24 mouse cellular contexts compared by ENCODE assay signal in genomic region chr1:178342612-178343011, GRCm38 (mm10). TPM values are rescaled to one million over a fixed set of nuclear protein-coding genes. Genes with fewer than 3 reads are reported as not detected.
A peak's percentile ranks its signal among the peaks of the same experiment; 100 is the strongest.
DNase-seq lines count a peak whose midpoint lies in the region; ATAC-seq and TF ChIP-seq lines count a peak whose summit lies in the region.
"Had no signal": no experiment of that assay in that cellular context is flagged by ENCODE, and none has a peak within 500 bp of the region (broad histone marks: within the 10 kb centered on the region; RNA-seq: fewer than 3 reads in every experiment).

No protein-coding gene starts in this region.

- no peak for TF ChIP-seq POLR2A in MEL (IDR thresholded peaks at IDR 0.05; ENCODE audit: control insufficient read depth in 1 of 2, insufficient read depth in 1 of 2, low read depth in 1 of 2, low read length in 2 of 2, poor library complexity in 1 of 2)

- H3K27me3 ChIP-seq in MEL (ENCODE audit: control insufficient read depth in 1 of 2, insufficient read depth in 2 of 2, low read length in 2 of 2): no peaks in the 10 kb centered on the region
- no peaks in the 10 kb centered on the region for H3K27me3 ChIP-seq in liver, postnatal 0 days (ENCODE audit: insufficient read depth, low read length)
- H3K27me3 ChIP-seq: embryonic facial prominence, embryonic 12.5 days; embryonic facial prominence, embryonic 15.5 days; hindbrain, embryonic 13.5 days; Patski had no signal

- TF ChIP-seq EP300 in MEL (IDR thresholded peaks at IDR 0.05; ENCODE audit: low read depth in 1 of 2, low read length in 2 of 2): no peak
- TF ChIP-seq EP300 in liver, postnatal 0 days (IDR thresholded peaks at IDR 0.05; ENCODE audit: low read depth): no peak

- TF ChIP-seq RAD21 in MEL (IDR thresholded peaks at IDR 0.05; ENCODE audit: low read depth, low read length): no peak

- DNase-seq in ES-E14 (ENCODE audit: low read depth, low spot score) (no peak), MEL (ENCODE audit: low read depth, low spot score) (no peak)
- DNase-seq in urinary bladder, postnatal 25 days (ENCODE audit: low spot score): no peak
- DNase-seq in liver, postnatal 0 days: no peak
- no peak for DNase-seq in layer of hippocampus, adult 9-11 months
- DNase-seq: adrenal gland, postnatal 10 days; adrenal gland, postnatal 36 days; cerebellum, adult 11 months; cerebellum, adult 2 months; cerebellum, adult 9-11 months; cerebellum, postnatal 25 days; forebrain, postnatal 0 days; gastrocnemius, postnatal 25 days; heart, postnatal 36 days had no signal

- in situ Hi-C loops in ES-E14 (cut with MboI; ENCODE audit: low sequenced_read_pairs in 2 of 2, unreplicated experiment in 2 of 2): loop anchor here in 1 of 2 experiments (25.0 kb wide), 1 partner anchor 1420 kb away; no protein-coding TSS in a partner anchor

- H3K27ac ChIP-seq in ES-E14 (ENCODE audit: insufficient read depth, low read depth, low read length, poor library complexity, severe bottlenecking) (no peak overlapping the region), MEL (ENCODE audit: control insufficient read depth, low read depth, low read length) (no peak overlapping the region), macrophage (peak overlapping the region; percentile 67)
- H3K27ac ChIP-seq in liver, postnatal 0 days (ENCODE audit: low read depth): no peak overlapping the region
- H3K27ac ChIP-seq: embryonic facial prominence, embryonic 12.5 days; embryonic facial prominence, embryonic 15.5 days; hindbrain, embryonic 10.5 days; hindbrain, embryonic 13.5 days had no signal

- H3K9ac ChIP-seq in ES-E14 (ENCODE audit: insufficient read depth, low read depth, low read length, poor library complexity, severe bottlenecking) (no peak overlapping the region), MEL (ENCODE audit: control insufficient read depth, low read depth, low read length, poor library complexity, severe bottlenecking) (no peak overlapping the region)
- H3K9ac ChIP-seq in liver, postnatal 0 days (replicated peaks): no peak overlapping the region
- H3K9ac ChIP-seq: embryonic facial prominence, embryonic 12.5 days; embryonic facial prominence, embryonic 15.5 days; forebrain, postnatal 0 days; hindbrain, embryonic 13.5 days had no signal

- H3K36me3 ChIP-seq in ES-E14 (ENCODE audit: control insufficient read depth, insufficient read depth, low read length, poor library complexity, severe bottlenecking): no peaks in the 10 kb centered on the region
- H3K36me3 ChIP-seq in MEL (ENCODE audit: control insufficient read depth in 1 of 2, insufficient read depth in 2 of 2, low read length in 2 of 2): peaks cover 0 to 11% of the 10 kb centered on the region in 2 experiments; a peak in 2 of 4 replicates
- no peaks in the 10 kb centered on the region for H3K36me3 ChIP-seq in macrophage (ENCODE audit: inconsistent target)
- H3K36me3 ChIP-seq in liver, postnatal 0 days (replicated peaks; ENCODE audit: insufficient read depth, low read length): no peaks in the 10 kb centered on the region
- H3K36me3 ChIP-seq: embryonic facial prominence, embryonic 12.5 days; embryonic facial prominence, embryonic 15.5 days; hindbrain, embryonic 10.5 days; hindbrain, embryonic 13.5 days had no signal

- ATAC-seq in liver, postnatal 0 days: no peak
- ATAC-seq: CD4-positive, CD25-positive, alpha-beta regulatory T cell, adult 4 months; forebrain, embryonic 14.5 days; forebrain, postnatal 0 days; hindbrain, embryonic 16.5 days; Patski had no signal

- H3K79me2 ChIP-seq in MEL (ENCODE audit: control insufficient read depth, insufficient read depth, low read length, poor library complexity) (peaks cover 7% of the 10 kb centered on the region; the same call in 1 of the 2 replicates), macrophage (ENCODE audit: inconsistent target) (no peaks in the 10 kb centered on the region)

- no peaks in the 10 kb centered on the region for H3K9me3 ChIP-seq in ES-E14 (ENCODE audit: control insufficient read depth, insufficient read depth, low read depth, low read length)
- H3K9me3 ChIP-seq in MEL (replicated peaks; ENCODE audit: insufficient read depth, low read length): no peaks in the 10 kb centered on the region
- no peaks in the 10 kb centered on the region for H3K9me3 ChIP-seq in liver, postnatal 0 days (ENCODE audit: low read length)
- H3K9me3 ChIP-seq: embryonic facial prominence, embryonic 12.5 days; embryonic facial prominence, embryonic 15.5 days; hindbrain, embryonic 10.5 days; hindbrain, embryonic 13.5 days had no signal

- no peak for TF ChIP-seq CTCF in MEL (IDR thresholded peaks at IDR 0.05 in 2 of 3, conservative IDR thresholded peaks at IDR 0.05 in 1 of 3; ENCODE audit: control insufficient read depth in 1 of 3, insufficient read depth in 1 of 3, low read depth in 2 of 3, low read length in 3 of 3, poor library complexity in 1 of 3, severe bottlenecking in 1 of 3)
- TF ChIP-seq CTCF in liver, postnatal 0 days (IDR thresholded peaks at IDR 0.05; ENCODE audit: low read depth): no peak

- H3K4me2 ChIP-seq in liver, postnatal 0 days (ENCODE audit: low read depth, low read length): no peak overlapping the region
- H3K4me2 ChIP-seq: embryonic facial prominence, embryonic 12.5 days; embryonic facial prominence, embryonic 15.5 days; heart, embryonic 11.5 days; hindbrain, embryonic 13.5 days had no signal

- H3K4me3 ChIP-seq in ES-E14 (ENCODE audit: insufficient read depth in 1 of 2, low read depth in 1 of 2, low read length in 2 of 2, poor library complexity in 1 of 2, severe bottlenecking in 1 of 2) (no peak overlapping the region), MEL (ENCODE audit: control insufficient read depth in 1 of 2, insufficient read depth in 1 of 2, low read depth in 2 of 2, low read length in 2 of 2) (no peak overlapping the region), macrophage (ENCODE audit: inconsistent target) (no peak overlapping the region)
- H3K4me3 ChIP-seq in liver, postnatal 0 days (ENCODE audit: low read depth, low read length): no peak overlapping the region
- H3K4me3 ChIP-seq: embryonic facial prominence, embryonic 12.5 days; embryonic facial prominence, embryonic 15.5 days; hindbrain, embryonic 10.5 days; hindbrain, embryonic 13.5 days had no signal

- H3K4me1 ChIP-seq in ES-E14 (ENCODE audit: control insufficient read depth in 2 of 2, insufficient read depth in 2 of 2, low read length in 2 of 2, poor library complexity in 1 of 2) (peaks cover 3 to 4% of the 10 kb centered on the region in 2 experiments; a peak in 1 of 4 replicates), MEL (ENCODE audit: control insufficient read depth in 1 of 2, insufficient read depth in 2 of 2, low read length in 2 of 2) (peaks cover 3 to 8% of the 10 kb centered on the region in 2 experiments; a peak in 2 of 4 replicates)
- peaks cover 6% of the 10 kb centered on the region for H3K4me1 ChIP-seq in liver, postnatal 0 days (ENCODE audit: insufficient read depth)
- H3K4me1 ChIP-seq: embryonic facial prominence, embryonic 12.5 days; embryonic facial prominence, embryonic 15.5 days had no signal

- WGBS in macrophage (ENCODE audit: missing documents): 35% methylated on average over 3 of the region's 5 CpGs
- WGBS in liver, postnatal 0 days (ENCODE audit: insufficient replicate concordance): 62% methylated on average over 4 of the region's 5 CpGs

TF ChIP-seq in ES-E14, 5 proteins besides CTCF, POLR2A, EP300 and RAD21:
- TF ChIP-seq ZC3H11A (IDR thresholded peaks at IDR 0.05; ENCODE audit: borderline replicate concordance, low read depth, low read length) (no peak), ZNF384 (IDR thresholded peaks at IDR 0.05; ENCODE audit: low read depth, low read length) (peak; percentile 34; the same call in 1 of the 2 replicates), HCFC1 (IDR thresholded peaks at IDR 0.05; ENCODE audit: borderline replicate concordance, insufficient read depth, low read length) (no peak), MAFK (IDR thresholded peaks at IDR 0.05; ENCODE audit: insufficient read depth, low read depth, low read length) (no peak), CHD2 (IDR thresholded peaks at IDR 0.05; ENCODE audit: low read depth, low read length) (no peak)
TF ChIP-seq in ES-E14: peak in this region for 1.

TF ChIP-seq in MEL, 35 proteins besides CTCF, POLR2A, EP300 and RAD21:
- TF ChIP-seq ZNF384 (IDR thresholded peaks at IDR 0.05; ENCODE audit: low read depth, low read length) (peak; percentile 43; the same call in 1 of the 2 replicates), MEF2A (IDR thresholded peaks at IDR 0.05; ENCODE audit: extremely low read depth, insufficient replicate concordance, low read depth, low read length, poor library complexity, severe bottlenecking) (no peak)

RNA-seq across cellular contexts. Expression of gene Hnrnpu, which starts 5.0 kb away (rescaled TPM):
- total RNA-seq in ES-E14 (2012; rRNA removed): 459 and 494 TPM in 2 replicates
- total RNA-seq in MEL (2012; rRNA removed): 373 and 409 TPM in 2 replicates
- polyA plus RNA-seq in MEL (2012; ENCODE audit: insufficient read depth in 1 of 2, insufficient read length in 2 of 2, low read depth in 1 of 2, low replicate concordance in 2 of 2, missing spikeins in 1 of 2): 1,000 to 10,000 TPM in 1 of 2 experiments, 100 to 1,000 TPM in 1; 789 to 2,754 TPM
- 1,000 to 10,000 TPM in 7 of 26 experiments, 100 to 1,000 TPM in 19; 385 to 1,117 (median 874) TPM for total RNA-seq in macrophage (2018; cell fraction: chromatin; rRNA removed)
- 100 to 1,000 TPM; 206 to 314 (median 259) TPM for total RNA-seq in macrophage (2018; cell fraction: cytosol; rRNA removed)
- 100 to 1,000 TPM; 322 to 777 (median 453) TPM for total RNA-seq in macrophage (2018; cell fraction: nucleus; rRNA removed)
- polyA plus RNA-seq in macrophage (2018): 232 to 437 TPM (median 252 TPM) in 3 replicates
- 106 and 132 TPM in 2 replicates for polyA plus RNA-seq in liver, postnatal 0 days (2015; fragmentation: Nextera tagmentation; extraction: Ambion mirVana)

RNA-seq across cellular contexts. Expression of gene Cox20, which starts 23.7 kb away (rescaled TPM):
- total RNA-seq in ES-E14 (2012; rRNA removed) (14.4 and 18.2 TPM in 2 replicates), MEL (2012; rRNA removed) (24.3 and 26.8 TPM in 2 replicates)
- polyA plus RNA-seq in MEL (2012; ENCODE audit: insufficient read depth in 1 of 2, insufficient read length in 2 of 2, low read depth in 1 of 2, low replicate concordance in 2 of 2, missing spikeins in 1 of 2) (10 to 100 TPM in 1 of 2 experiments, not detected in 1; 27.3 TPM), macrophage (2018) (51.8 to 122 TPM (median 57.3 TPM) in 3 replicates)
- 10 to 100 TPM; 16.8 to 61.0 (median 32.9) TPM for total RNA-seq in macrophage (2018; cell fraction: chromatin; rRNA removed)
- total RNA-seq in macrophage (2018; cell fraction: cytosol; rRNA removed): 10 to 100 TPM; 34.3 to 81.9 (median 59.2) TPM
- 10 to 100 TPM; 16.1 to 88.2 (median 31.3) TPM for total RNA-seq in macrophage (2018; cell fraction: nucleus; rRNA removed)
- 98.3 and 109 TPM in 2 replicates for polyA plus RNA-seq in liver, postnatal 0 days (2015; fragmentation: Nextera tagmentation; extraction: Ambion mirVana)
